Mouse (Mus musculus) lung, embryonic 14.5 days (tissue): Measurements from ENCODE around the gene Rfwd3. TPM values are rescaled to one million over a fixed set of nuclear protein-coding genes. Genes with fewer than 3 reads are reported as not detected.
A peak's percentile ranks its signal among the peaks of the same experiment; 100 is the strongest.

Experiments used
- ATAC-seq: fragments of 200-750 bp; cut with Nextera tagmentation; 2 replicates; pipeline ENCODE4 v1.8.0; 2017; ENCODE audit warnings: mild to moderate bottlenecking, moderate TSS enrichment, moderate library complexity; ENCODE audit not compliant: insufficient read depth
- DNase-seq: peaks from one replicate; pipeline ENCODE4 v3.0.0-alpha.2; 2015
- H3K27ac ChIP-seq: fragments of 300-500 bp; sonication (generic); 2 replicates; pipeline ENCODE4 v1.5.1; 2014; ENCODE audit warnings: low read depth, mild to moderate bottlenecking, moderate library complexity
- H3K27me3 ChIP-seq: fragments of 300-500 bp; sonication (generic); 2 replicates; pipeline ENCODE4 v1.6.1; 2014; ENCODE audit warnings: low read length, control low read depth; ENCODE audit not compliant: insufficient read depth
- H3K36me3 ChIP-seq: fragments of 300-500 bp; sonication (generic); 2 replicates; pipeline ENCODE4 v1.6.1; 2014; ENCODE audit warnings: control low read depth; ENCODE audit not compliant: insufficient read depth
- H3K4me1 ChIP-seq: fragments of 300-500 bp; sonication (generic); 2 replicates; pipeline ENCODE4 v1.6.1; 2014; ENCODE audit warnings: antibody characterized with exemption, control low read depth; ENCODE audit not compliant: insufficient read depth
- H3K4me2 ChIP-seq: fragments of 300-500 bp; sonication (generic); 2 replicates; pipeline ENCODE4 v1.6.1; 2014; ENCODE audit warnings: mild to moderate bottlenecking
- H3K4me3 ChIP-seq: fragments of 300-500 bp; sonication (generic); 2 replicates; pipeline ENCODE4 v1.5.1; 2014; ENCODE audit warnings: low read depth, low read length
- H3K9ac ChIP-seq: fragments of 300-500 bp; sonication (generic); 2 replicates; pipeline ENCODE4 v1.6.1; 2014
- H3K9me3 ChIP-seq: fragments of 300-500 bp; sonication (generic); 2 replicates; pipeline ENCODE4 v1.6.1; 2016; ENCODE audit warnings: low read depth, low read length, control low read depth
- CTCF ChIP-seq: IDR thresholded peaks from 2 replicates; pipeline ENCODE4 v1.5.1; 2016; ENCODE audit warnings: antibody characterized with exemption, low read depth
- WGBS: fragments of 180-500 bp; shearing (Covaris S2); extraction: QIAGEN DNeasy Blood & Tissue Kit; methylation state at CpG from one replicate; pipeline ENCODE4 v1.1.7; 2014; 5-methylcytosine and 5-hydroxymethylcytosine counted together
- polyA plus RNA-seq: library from polyadenylated mRNA; unstranded; fragments of >200 nt; fragmentation: Nextera tagmentation; extraction: Ambion mirVana; gene quantifications from 2 replicates; pipeline ENCODE4 v1.2.1, GENCODE M21; 2014

Rfwd3 gene
- polyA plus RNA-seq = 76.7 and 82.6 TPM in 2 replicates

DNA sequence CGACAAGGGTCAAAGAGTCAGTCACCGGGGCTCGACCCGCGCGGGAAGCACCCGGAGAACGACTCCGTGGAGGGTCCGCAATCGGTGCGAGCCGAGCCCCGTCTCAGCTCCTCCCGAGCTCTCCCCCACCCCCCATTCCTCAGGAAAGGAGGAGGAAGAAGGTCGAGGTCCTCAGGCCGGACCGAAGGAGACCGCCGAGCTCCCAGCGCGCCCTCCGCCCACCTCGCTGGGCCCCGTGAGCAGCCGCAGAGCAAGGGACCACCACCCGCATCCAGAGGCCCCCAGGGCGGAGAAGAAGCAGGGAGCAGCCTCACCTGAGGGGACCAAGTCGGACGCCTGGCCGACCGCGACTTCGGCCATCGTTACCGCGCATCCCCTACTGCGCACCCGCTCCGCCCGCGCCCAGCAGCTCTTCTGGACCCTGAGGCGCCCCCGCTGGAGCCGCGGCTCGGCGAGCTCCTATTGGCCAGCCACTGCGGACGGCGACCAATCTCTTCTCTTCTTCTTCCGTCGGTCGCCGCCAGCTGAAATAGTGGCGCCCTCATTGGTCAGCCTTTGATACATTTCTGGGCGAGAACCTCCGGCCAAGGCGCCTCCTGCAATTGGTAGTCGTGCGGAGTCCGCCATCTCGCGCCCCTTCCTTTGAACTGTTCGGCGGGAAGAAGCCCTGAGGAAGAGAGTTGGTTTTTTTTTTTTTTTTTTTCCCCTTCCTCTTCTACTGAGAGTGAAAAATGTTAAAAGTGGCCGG, at the start of gene Rfwd3:
Gene Rfwd3 (minus strand): TSS at position 402 of the 748 bp plus-strand sequence.
- Histone ChIP-seq H3K9me3 (no peaks in the 10 kb centered on the region), H3K4me3 (peak within 1 kb of the TSS; percentile 94), H3K9ac (peak within 1 kb of the TSS; percentile 96), H3K27ac (peak within 1 kb of the TSS; percentile 94), H3K27me3 (no peaks in the 10 kb centered on the region), H3K4me2 (peak within 1 kb of the TSS; percentile 72), H3K36me3 (peaks cover 20% of the 10 kb centered on the region), H3K4me1 (peaks cover 6% of the 10 kb centered on the region; the same call in 1 of the 2 replicates)
- TF ChIP-seq CTCF = 0 out of 2 replicates have a peak, but pooled peaks have one; percentile 32
- 0% methylated on average over 66 of the region's 67 CpGs for whole genome bisulfite sequencing
- DNase-seq (peak; percentile 98), ATAC-seq (peak; percentile 99)

DNA sequence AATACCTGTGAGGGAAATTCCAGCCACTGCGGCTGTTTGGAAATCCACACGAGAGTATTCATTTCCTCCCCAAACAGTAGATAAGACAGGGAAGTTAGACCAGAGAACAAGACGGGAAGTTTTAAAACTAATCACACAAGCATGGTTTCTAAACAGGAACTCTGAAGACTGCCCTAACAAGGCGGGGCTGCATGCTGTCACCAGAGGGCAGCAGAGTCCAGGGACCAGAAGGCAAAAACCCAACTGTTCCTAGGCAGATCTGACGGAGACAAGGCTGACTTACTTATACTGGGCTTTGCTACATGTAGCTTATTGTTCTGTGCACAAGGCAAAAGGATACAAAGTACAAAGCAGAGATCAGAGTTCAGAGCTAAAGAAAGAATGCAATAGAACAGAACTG, 43.2 kb upstream of the Rfwd3 start:
- peak; percentile 95 for TF ChIP-seq CTCF
- peak; percentile 54; the same call in 1 of the 2 replicates for ATAC-seq

DNA sequence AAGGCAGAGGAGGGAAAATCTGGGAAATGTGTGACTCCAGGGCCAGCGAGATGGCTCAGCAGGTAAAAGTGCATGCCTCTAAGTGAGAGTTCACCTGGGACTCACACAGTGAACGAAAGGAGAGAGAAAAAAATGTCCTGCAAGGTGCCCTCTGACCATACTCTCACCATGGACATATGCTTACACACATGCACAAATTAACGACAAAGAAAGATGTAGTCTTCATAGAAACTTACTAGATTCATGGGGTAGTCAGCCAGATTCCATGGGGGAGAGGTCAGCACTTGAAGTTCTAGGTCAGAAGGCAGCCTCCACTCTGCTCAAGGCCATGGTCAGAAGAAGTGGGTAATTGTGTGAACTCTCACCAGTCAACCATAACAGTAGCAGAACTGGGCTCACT, 40.2 kb upstream of the Rfwd3 start:
- Histone ChIP-seq H3K4me1 (0 out of 2 replicates have a peak, but pooled peaks cover 4% of the 10 kb centered on the region), H3K4me2 (no peak overlapping the region), H3K9ac (no peak overlapping the region), H3K27me3 (0 out of 2 replicates have a peak, but pooled peaks cover 4% of the 10 kb centered on the region), H3K9me3 (no peaks in the 10 kb centered on the region), H3K4me3 (no peak overlapping the region), H3K27ac (no peak overlapping the region), H3K36me3 (no peaks in the 10 kb centered on the region)
- DNase-seq (no peak), ATAC-seq (no peak)
- 69% methylated on average over 3 of the region's 3 CpGs for WGBS
- TF ChIP-seq CTCF = no peak

More for the DNA sequence above, 43.2 kb upstream of the Rfwd3 start:
- Histone ChIP-seq H3K36me3 (no peaks in the 10 kb centered on the region), H3K27ac (no peak overlapping the region), H3K9me3 (no peaks in the 10 kb centered on the region), H3K9ac (no peak overlapping the region), H3K27me3 (0 out of 2 replicates have a peak, but pooled peaks cover 4% of the 10 kb centered on the region), H3K4me1 (0 out of 2 replicates have a peak, but pooled peaks cover 3% of the 10 kb centered on the region), H3K4me3 (no peak overlapping the region), H3K4me2 (no peak overlapping the region)
- whole genome bisulfite sequencing = 7% methylated on average over 5 of the region's 5 CpGs
- DNase-seq = peak; percentile 90

DNA sequence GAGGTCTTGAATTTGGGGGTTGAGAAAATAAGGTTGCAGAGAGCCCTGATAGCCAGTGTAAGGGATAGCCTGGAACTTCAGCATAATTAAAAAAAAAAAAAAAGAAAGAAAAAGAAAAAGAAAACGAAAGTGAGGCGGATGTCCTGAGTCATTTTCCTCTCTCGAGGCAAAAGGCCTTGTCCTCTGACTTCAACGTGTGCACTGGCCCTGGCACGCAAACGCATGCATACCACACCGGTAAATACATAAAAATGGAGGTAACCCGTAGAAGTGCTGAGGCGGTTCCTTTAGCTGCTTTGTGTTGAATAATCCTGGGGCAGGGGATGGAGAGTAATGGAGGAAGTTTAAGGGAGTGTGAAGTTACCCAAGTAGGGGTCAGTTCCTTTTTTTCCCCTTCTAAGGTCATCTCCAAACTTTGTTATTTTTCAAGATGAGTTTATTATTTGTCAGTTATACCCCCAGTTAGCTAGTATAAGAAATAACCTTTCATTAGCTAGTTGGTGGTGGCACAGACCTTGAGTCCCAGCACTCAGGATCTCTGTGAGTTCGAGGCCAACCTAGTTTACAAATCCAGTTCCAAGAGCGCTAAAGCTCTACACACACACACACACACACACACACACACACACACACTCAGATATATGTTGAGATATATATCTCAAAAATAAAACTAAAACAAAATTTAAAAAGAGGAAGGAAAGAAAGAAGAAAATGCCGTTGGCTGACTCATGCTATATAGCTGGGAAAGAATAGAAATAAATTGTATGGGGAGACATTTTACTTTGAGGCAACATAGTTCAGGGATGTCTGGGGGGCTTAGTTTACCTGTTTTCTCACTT, 38.6 kb upstream of the Rfwd3 start:
- no peaks in the 10 kb centered on the region for H3K36me3 ChIP-seq
- no peak for TF ChIP-seq CTCF

DNA sequence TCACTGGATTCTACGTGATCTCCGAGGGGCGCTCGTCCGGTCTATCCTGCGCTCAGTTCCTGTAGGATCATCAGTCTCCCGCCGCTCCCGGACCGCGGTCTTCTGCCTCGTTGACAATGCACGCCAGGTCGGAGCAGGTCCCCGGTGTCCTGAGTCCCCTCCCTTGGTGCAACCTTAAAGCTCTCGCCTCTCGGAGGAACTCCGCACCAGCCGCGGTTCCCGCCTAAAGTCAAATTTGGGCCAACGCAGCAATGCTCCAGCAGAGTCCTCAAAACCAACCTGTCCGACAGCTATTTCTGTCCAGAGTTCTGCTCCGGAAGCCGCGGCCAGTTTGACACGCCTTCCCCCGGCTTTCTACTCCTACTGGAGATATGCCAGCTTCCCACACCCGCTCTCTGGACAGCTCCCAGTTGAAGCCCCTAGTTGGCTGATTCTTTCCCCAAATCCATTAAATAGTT, 37.9 kb upstream of the Rfwd3 start, which contains the start of gene Mlkl:
Gene Mlkl (minus strand): TSS at position 288 of the 458 bp plus-strand sequence.
- H3K36me3 ChIP-seq = no peaks in the 10 kb centered on the region
- peak; percentile 89 for DNase-seq
- ATAC-seq = peak; percentile 24; the same call in 1 of the 2 replicates

More for the DNA sequence above, 38.6 kb upstream of the Rfwd3 start:
- peak overlapping the region; percentile 37 for H3K4me3 ChIP-seq
- no peaks in the 10 kb centered on the region for H3K9me3 ChIP-seq
- H3K27me3 ChIP-seq = 0 out of 2 replicates have a peak, but pooled peaks cover 4% of the 10 kb centered on the region
- no peak overlapping the region for H3K9ac ChIP-seq
- H3K4me1 ChIP-seq = 0 out of 2 replicates have a peak, but pooled peaks cover 4% of the 10 kb centered on the region
- WGBS = 40% methylated on average over 12 of the region's 12 CpGs
- ATAC-seq (no peak), DNase-seq (peak; percentile 12)
- peak overlapping the region; percentile 73 for H3K4me2 ChIP-seq
- no peak overlapping the region for H3K27ac ChIP-seq

DNA sequence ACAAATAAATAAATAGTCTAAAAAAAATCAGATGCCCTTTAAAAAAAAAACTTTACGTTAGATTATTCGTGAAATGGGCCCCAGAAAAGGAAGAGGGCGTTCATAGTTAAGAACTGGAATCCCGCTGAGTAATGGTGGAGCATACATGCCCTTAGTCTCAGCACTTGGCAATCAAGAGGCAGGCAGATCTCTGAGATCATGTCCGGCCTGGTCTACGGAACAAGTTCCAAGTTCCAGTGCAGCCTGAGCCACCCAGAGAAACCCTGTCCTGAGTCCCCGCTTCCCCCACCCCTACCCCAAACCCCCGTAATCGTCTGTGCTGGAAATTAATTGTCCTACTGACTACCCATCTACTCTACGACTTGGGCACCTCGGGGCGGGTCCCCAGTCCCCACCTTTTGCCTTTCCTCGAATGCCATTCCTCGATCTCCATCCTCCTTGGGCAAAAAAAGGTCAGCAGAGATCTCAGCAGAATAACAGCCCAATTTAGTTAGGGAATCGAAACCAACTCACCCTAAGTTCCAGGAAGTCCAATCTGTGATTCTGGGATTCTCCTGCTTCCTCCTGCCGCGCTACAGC, 37.4 kb upstream of the Rfwd3 start:
- peak overlapping the region; percentile 17; the same call in 1 of the 2 replicates for H3K9ac ChIP-seq
- no peak for TF ChIP-seq CTCF
- no peaks in the 10 kb centered on the region for H3K36me3 ChIP-seq
- peak overlapping the region; percentile 37 for H3K4me3 ChIP-seq
- no peaks in the 10 kb centered on the region for H3K9me3 ChIP-seq
- 0 out of 2 replicates have a peak, but pooled peaks cover 4% of the 10 kb centered on the region for H3K27me3 ChIP-seq
- WGBS = 20% methylated on average over 17 of the region's 17 CpGs
- ATAC-seq (no peak), DNase-seq (peak; percentile 9)
- peak overlapping the region; percentile 73 for H3K4me2 ChIP-seq
- 0 out of 2 replicates have a peak, but pooled peaks cover 4% of the 10 kb centered on the region for H3K4me1 ChIP-seq
- no peak overlapping the region; the same call in 1 of the 2 replicates for H3K27ac ChIP-seq

More for the DNA sequence above, 37.9 kb upstream of the Rfwd3 start, which contains the start of gene Mlkl:
- H3K27me3 ChIP-seq = 0 out of 2 replicates have a peak, but pooled peaks cover 4% of the 10 kb centered on the region
- WGBS = 1% methylated on average over 29 of the region's 29 CpGs
- H3K4me2 ChIP-seq = peak within 1 kb of the TSS; percentile 73
- peak within 1 kb of the TSS; percentile 17; the same call in 1 of the 2 replicates for H3K9ac ChIP-seq
- 0 out of 2 replicates have a peak, but pooled peaks cover 4% of the 10 kb centered on the region for H3K4me1 ChIP-seq
- H3K4me3 ChIP-seq = peak within 1 kb of the TSS; percentile 37
- TF ChIP-seq CTCF = no peak
- H3K27ac ChIP-seq = no peak within 1 kb of the TSS; the same call in 1 of the 2 replicates
- H3K9me3 ChIP-seq = no peaks in the 10 kb centered on the region
